Mouse (Mus musculus) testis, adult 2 months (tissue): Measurements from ENCODE around the gene Zc3h18. TPM values are rescaled to one million over a fixed set of nuclear protein-coding genes. Genes with fewer than 3 reads are reported as not detected.

ENCODE experiments used
- H3K27ac ChIP-seq: fragments of 200-500 bp; 2 replicates; pipeline ENCODE4 v1.5.1; 2012; ENCODE audit warnings: low read depth, low read length; ENCODE audit not compliant: control insufficient read depth, insufficient read depth
- H3K27me3 ChIP-seq: fragments of 200-500 bp; 2 replicates; pipeline ENCODE4 v1.6.1; 2012; ENCODE audit warnings: mild to moderate bottlenecking, low read length, moderate library complexity; ENCODE audit not compliant: control insufficient read depth, insufficient read depth
- H3K36me3 ChIP-seq: fragments of 200-500 bp; 2 replicates; pipeline ENCODE4 v1.6.1; 2012; ENCODE audit warnings: mild to moderate bottlenecking, low read length; ENCODE audit not compliant: control insufficient read depth, insufficient read depth
- H3K4me1 ChIP-seq: fragments of 200-500 bp; 2 replicates; pipeline ENCODE4 v1.6.1; 2012; ENCODE audit warnings: low read length; ENCODE audit not compliant: control insufficient read depth, insufficient read depth
- H3K4me3 ChIP-seq: fragments of 200-500 bp; 2 replicates; pipeline ENCODE4 v1.5.1; 2012; ENCODE audit warnings: low read depth, mild to moderate bottlenecking, low read length, moderate library complexity, mixed read lengths; ENCODE audit not compliant: control insufficient read depth
- CTCF ChIP-seq: fragments of 200-500 bp; IDR thresholded peaks from 2 replicates; pipeline ENCODE4 v1.5.1; 2012; ENCODE audit warnings: low read depth, mild to moderate bottlenecking, inconsistent platforms, low read length, moderate library complexity; ENCODE audit not compliant: control insufficient read depth, insufficient read depth, insufficient replicate concordance
- POLR2A ChIP-seq: fragments of 200-500 bp; IDR thresholded peaks from 2 replicates; pipeline ENCODE4 v1.6.1; 2012; ENCODE audit warnings: low read depth, mild to moderate bottlenecking, inconsistent platforms, low read length, moderate library complexity; ENCODE audit not compliant: control insufficient read depth
- polyA plus RNA-seq: library from polyadenylated mRNA; depleted of rRNA; stranded (reverse); fragments of >200 nt; gene quantifications from 2 replicates; pipeline ENCODE4 v1.2.3, GENCODE M21; 2012

Gene Zc3h18
- polyA plus RNA-seq, 1 experiment = 19.6 TPM

GRCm38 (mm10) chr8:122350309-122351089 is 25.9 kb upstream of the Zc3h18 start:
- H3K4me3 ChIP-seq = no peak overlapping the region
- no peaks in the 10 kb centered on the region for H3K27me3 ChIP-seq
- H3K36me3 ChIP-seq = no peaks in the 10 kb centered on the region
- H3K27ac ChIP-seq = no peak overlapping the region
- no peaks in the 10 kb centered on the region for H3K4me1 ChIP-seq
- no peak for TF ChIP-seq POLR2A

DNA sequence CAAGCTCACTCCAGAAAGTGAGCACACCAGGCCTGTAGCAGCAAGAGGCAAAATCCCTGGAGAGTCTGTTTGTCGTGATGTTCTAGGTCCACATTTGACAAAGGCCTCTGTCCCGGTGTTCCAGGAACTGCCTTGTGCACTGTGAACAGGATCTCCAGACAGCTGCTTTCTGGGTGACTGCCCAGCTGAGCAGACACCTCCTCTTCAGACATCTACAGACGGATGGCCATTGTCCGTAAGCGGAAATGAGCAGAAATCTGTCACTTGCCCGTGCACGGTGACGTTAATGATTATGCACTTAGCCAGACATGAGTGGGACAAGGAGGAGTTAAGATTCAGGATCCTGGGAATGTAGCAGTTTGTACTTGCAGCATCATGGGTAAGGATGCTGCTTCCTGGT is 22.3 kb upstream of the Zc3h18 start:
- no peaks in the 10 kb centered on the region for H3K36me3 ChIP-seq
- H3K4me3 ChIP-seq = no peak overlapping the region
- TF ChIP-seq POLR2A = no peak
- TF ChIP-seq CTCF = no peak
- H3K27me3 ChIP-seq = no peaks in the 10 kb centered on the region
- no peak overlapping the region for H3K27ac ChIP-seq
- no peaks in the 10 kb centered on the region for H3K4me1 ChIP-seq

- Histone ChIP-seq H3K4me1 (no peaks in the 10 kb centered on the region), H3K4me3 (no peak overlapping the region), H3K27me3 (no peaks in the 10 kb centered on the region), H3K27ac (no peak overlapping the region), H3K36me3 (no peaks in the 10 kb centered on the region)
- no peak for TF ChIP-seq CTCF
- no peak for TF ChIP-seq POLR2A
Observed at GRCm38 (mm10) chr8:122355642-122356606, 20.5 kb upstream of the Zc3h18 start.

- H3K4me1 ChIP-seq = no peaks in the 10 kb centered on the region
Observed at GRCm38 (mm10) chr8:122357202-122357601, 19.2 kb upstream of the Zc3h18 start.

DNA sequence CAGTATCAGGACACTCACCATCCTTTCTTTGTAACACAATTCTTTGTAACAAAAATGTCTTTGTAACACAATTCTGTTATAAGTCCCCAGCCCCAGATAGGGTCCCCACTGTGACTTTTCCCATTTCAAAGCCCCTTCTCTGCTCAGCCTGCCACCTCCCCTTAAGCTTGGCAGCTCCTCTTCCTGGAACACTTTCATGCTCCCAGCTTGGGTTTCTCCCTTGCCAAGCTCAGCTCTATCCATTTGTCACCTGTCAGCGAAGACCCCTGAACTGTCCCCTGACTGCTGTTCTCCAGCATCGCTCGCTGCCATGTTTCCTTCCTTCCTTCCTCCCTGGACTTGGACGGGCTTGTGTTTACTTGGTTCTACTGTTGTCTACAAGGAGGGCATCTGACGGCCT is 18.8 kb upstream of the Zc3h18 start:
- no peak overlapping the region for H3K27ac ChIP-seq
- H3K27me3 ChIP-seq = no peaks in the 10 kb centered on the region
- H3K4me1 ChIP-seq = no peaks in the 10 kb centered on the region
- TF ChIP-seq POLR2A (no peak), CTCF (no peak)
- H3K36me3 ChIP-seq = no peaks in the 10 kb centered on the region
- H3K4me3 ChIP-seq = no peak overlapping the region

More at GRCm38 (mm10) chr8:122357202-122357601, 19.2 kb upstream of the Zc3h18 start:
- TF ChIP-seq POLR2A = no peak
- no peak for TF ChIP-seq CTCF
- H3K27me3 ChIP-seq = no peaks in the 10 kb centered on the region
- no peaks in the 10 kb centered on the region for H3K36me3 ChIP-seq
- H3K4me3 ChIP-seq = no peak overlapping the region
- no peak overlapping the region for H3K27ac ChIP-seq

- H3K4me1 ChIP-seq = no peaks in the 10 kb centered on the region
- no peak overlapping the region for H3K4me3 ChIP-seq
- H3K27me3 ChIP-seq = no peaks in the 10 kb centered on the region
- TF ChIP-seq POLR2A = no peak
- no peaks in the 10 kb centered on the region for H3K36me3 ChIP-seq
- H3K27ac ChIP-seq = no peak overlapping the region
Observed at GRCm38 (mm10) chr8:122359111-122359775, 17.2 kb upstream of the Zc3h18 start.

- Histone ChIP-seq H3K27me3 (no peaks in the 10 kb centered on the region), H3K4me3 (no peak within 1 kb of the TSS), H3K4me1 (no peaks in the 10 kb centered on the region), H3K27ac (no peak within 1 kb of the TSS), H3K36me3 (no peaks in the 10 kb centered on the region)
- TF ChIP-seq CTCF (no peak), POLR2A (no peak)
Observed at GRCm38 (mm10) chr8:122360696-122361416, 15.6 kb upstream of the Zc3h18 start, which contains the start of gene Trhr2. Gene Trhr2, minus strand, starts transcription at chr8:122360746.
